Mouse (Mus musculus) megakaryocyte, embryonic 14.5 days (primary cell): ENCODE results near the gene Nxpe4. TPM values are rescaled to one million over a fixed set of nuclear protein-coding genes. Genes with fewer than 3 reads are reported as not detected.

ENCODE experiments used
- H3K27me3 ChIP-seq: replicated peaks from 2 replicates; pipeline ENCODE3; 2012; ENCODE audit warnings: inconsistent platforms
- H3K36me3 ChIP-seq: replicated peaks from 2 replicates; pipeline ENCODE3; 2012; ENCODE audit warnings: low read length, inconsistent platforms, mixed read lengths
- H3K4me1 ChIP-seq: 2 replicates; pipeline ENCODE4 v1.6.1; 2012; ENCODE audit warnings: inconsistent platforms
- H3K4me3 ChIP-seq: replicated peaks from 2 replicates; pipeline ENCODE3; 2012; ENCODE audit warnings: moderate library complexity, mild to moderate bottlenecking, inconsistent platforms
- H3K9me3 ChIP-seq: 2 replicates; pipeline ENCODE4 v1.6.1; 2012; ENCODE audit warnings: inconsistent platforms
- FLI1 ChIP-seq: IDR thresholded peaks from 2 replicates; pipeline ENCODE4 v1.6.1; 2012; ENCODE audit warnings: low read length, inconsistent platforms, mixed read lengths
- GATA1 ChIP-seq: IDR thresholded peaks from 3 replicates; pipeline ENCODE4 v1.6.1; 2012; ENCODE audit warnings: mixed read lengths, low read length, inconsistent platforms, borderline replicate concordance
- polyA plus RNA-seq: library from polyadenylated mRNA; stranded (reverse); fragments of >175 nt; gene quantifications from 2 replicates; pipeline ENCODE4 v1.2.3, GENCODE M21; 2012; ENCODE audit warnings: low replicate concordance; ENCODE audit not compliant: insufficient read depth

Gene Nxpe4
- polyA plus RNA-seq, 1 experiment, result 0.07 TPM

- Histone ChIP-seq H3K4me1 (peaks cover 30% of the 10 kb centered on the region), H3K27me3 (peaks cover 45% of the 10 kb centered on the region), H3K4me3 (no peak overlapping the region), H3K9me3 (no peaks in the 10 kb centered on the region), H3K36me3 (no peaks in the 10 kb centered on the region)
- TF ChIP-seq GATA1, result no peak
- no peak for TF ChIP-seq FLI1
Observed at GRCm38 (mm10) chr9:48257741-48258423, 96.1 kb downstream of the Nxpe4 start.

DNA sequence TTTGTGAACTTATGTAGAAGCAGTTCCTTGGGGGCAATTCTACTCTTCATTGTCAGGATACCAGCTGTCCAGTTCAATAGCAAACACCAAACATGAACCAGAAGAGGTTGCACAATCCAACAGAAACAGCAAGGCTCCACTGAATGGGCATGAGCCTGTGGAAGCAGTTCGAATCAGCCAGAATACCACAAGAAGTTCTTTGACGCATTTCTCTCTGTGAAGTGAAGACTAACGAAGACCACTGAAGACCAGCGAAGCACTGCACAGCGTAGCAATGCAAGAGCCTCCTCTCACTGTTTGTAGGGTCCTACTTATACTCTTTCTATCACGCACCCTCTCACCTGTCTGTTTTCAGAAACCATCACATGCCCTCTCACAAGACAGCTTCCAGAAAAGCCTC is 102.8 kb downstream of the Nxpe4 start:
- no peaks in the 10 kb centered on the region for H3K36me3 ChIP-seq
- peaks cover 49% of the 10 kb centered on the region for H3K4me1 ChIP-seq
- H3K9me3 ChIP-seq, result no peaks in the 10 kb centered on the region
- TF ChIP-seq GATA1 (no peak), FLI1 (no peak)
- no peak overlapping the region for H3K4me3 ChIP-seq
- peaks cover 23% of the 10 kb centered on the region for H3K27me3 ChIP-seq

DNA sequence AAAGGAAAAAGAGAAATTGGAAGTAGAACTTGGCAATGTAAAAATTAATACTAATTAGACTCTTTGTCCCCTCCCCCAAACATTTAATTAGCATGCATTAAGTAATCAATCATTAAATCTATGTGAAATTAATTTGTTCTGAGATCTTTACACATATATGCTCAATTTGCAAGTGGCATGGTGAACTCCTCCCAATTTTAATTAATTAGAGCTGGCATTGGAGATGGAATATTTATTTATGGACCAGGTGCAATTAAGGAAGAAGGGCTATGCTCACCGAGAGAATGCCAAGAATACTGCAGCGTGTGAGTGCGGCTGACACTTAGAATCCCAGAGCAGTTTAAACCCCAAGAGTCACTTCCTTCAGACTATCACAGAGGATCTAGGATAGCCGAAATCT is 103.7 kb downstream of the Nxpe4 start:
- no peak overlapping the region for H3K4me3 ChIP-seq
- peaks cover 20% of the 10 kb centered on the region for H3K27me3 ChIP-seq
- TF ChIP-seq FLI1 (no peak), GATA1 (no peak)
- no peaks in the 10 kb centered on the region for H3K36me3 ChIP-seq
- H3K9me3 ChIP-seq, result no peaks in the 10 kb centered on the region
- peaks cover 42% of the 10 kb centered on the region for H3K4me1 ChIP-seq

DNA sequence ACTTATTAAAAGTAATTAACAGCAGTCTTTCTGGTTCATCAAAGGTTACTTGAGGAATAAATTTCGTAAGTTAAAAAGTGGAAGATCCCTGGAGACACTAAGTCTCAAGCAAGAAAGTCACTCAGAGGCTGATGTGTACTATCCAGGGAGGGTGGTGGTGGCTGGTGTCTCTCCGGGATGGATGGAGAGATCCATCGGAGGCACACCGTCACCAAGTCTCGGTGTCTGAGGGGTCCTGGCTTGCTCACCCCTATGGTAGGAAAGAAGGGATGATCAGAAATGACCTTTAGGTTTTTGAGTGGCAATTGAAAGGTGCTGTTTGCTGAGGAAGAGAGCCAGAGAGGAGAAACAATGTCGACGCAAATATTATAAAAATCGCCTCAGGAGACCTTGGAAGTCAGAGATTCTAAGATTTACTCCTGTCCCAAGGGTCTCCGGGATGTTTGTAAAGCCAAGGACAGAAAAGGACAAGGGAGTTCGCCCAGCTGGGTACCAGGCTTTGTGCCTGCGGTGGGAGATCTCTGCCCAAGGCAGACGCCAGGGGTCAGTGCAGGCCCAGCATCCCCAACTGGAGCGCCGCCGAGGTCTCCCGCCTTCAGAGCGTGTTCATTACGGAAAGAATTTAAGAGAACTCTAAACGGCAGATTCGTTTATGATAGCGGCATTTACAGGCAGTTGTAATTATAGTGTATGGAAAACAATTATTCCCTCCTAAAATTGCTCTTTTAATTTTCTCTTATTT is 104.6 kb downstream of the Nxpe4 start:
- Histone ChIP-seq H3K4me1 (peaks cover 32% of the 10 kb centered on the region), H3K36me3 (no peaks in the 10 kb centered on the region), H3K27me3 (peaks cover 20% of the 10 kb centered on the region), H3K4me3 (peak overlapping the region; percentile 90), H3K9me3 (no peaks in the 10 kb centered on the region)
- TF ChIP-seq GATA1 (no peak), FLI1 (no peak)

GRCm38 (mm10) chr9:48267028-48267441 is 105.2 kb downstream of the Nxpe4 start:
- H3K36me3 ChIP-seq, result no peaks in the 10 kb centered on the region
- peak overlapping the region; percentile 90 for H3K4me3 ChIP-seq
- H3K27me3 ChIP-seq, result peaks cover 20% of the 10 kb centered on the region
- peaks cover 27% of the 10 kb centered on the region for H3K4me1 ChIP-seq
- no peak for TF ChIP-seq GATA1
- no peak for TF ChIP-seq FLI1
- peaks cover 2% of the 10 kb centered on the region for H3K9me3 ChIP-seq

- H3K36me3 ChIP-seq, result no peaks in the 10 kb centered on the region
- peaks cover 6% of the 10 kb centered on the region for H3K9me3 ChIP-seq
- no peak for TF ChIP-seq GATA1
- no peak for TF ChIP-seq FLI1
- peaks cover 20% of the 10 kb centered on the region for H3K4me1 ChIP-seq
- H3K27me3 ChIP-seq, result peaks cover 14% of the 10 kb centered on the region
- H3K4me3 ChIP-seq, result no peak overlapping the region
Observed at GRCm38 (mm10) chr9:48267960-48268359, 106.1 kb downstream of the Nxpe4 start.

DNA sequence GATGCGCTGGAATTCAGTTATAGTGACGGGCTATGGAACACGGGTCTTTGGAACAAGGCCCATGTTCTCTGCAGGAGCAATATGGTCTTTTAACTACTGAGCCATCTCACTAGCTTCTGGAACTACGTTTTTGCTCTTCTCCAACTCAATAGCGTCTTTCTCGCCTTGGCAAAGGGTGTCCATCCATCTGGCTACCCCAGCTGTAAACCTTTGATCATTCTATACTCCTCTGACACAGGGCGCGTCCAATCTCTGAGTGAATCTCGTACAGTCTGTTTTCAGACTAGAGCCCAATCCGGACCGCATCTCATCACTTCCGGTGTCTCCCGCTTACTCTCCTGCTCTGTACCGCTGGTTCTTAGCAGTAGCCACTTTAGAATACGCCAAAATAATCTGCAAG is 115.0 kb downstream of the Nxpe4 start:
- H3K4me1 ChIP-seq, result no peaks in the 10 kb centered on the region
- H3K4me3 ChIP-seq, result no peak overlapping the region
- peaks cover 26% of the 10 kb centered on the region for H3K27me3 ChIP-seq
- TF ChIP-seq FLI1 (no peak), GATA1 (no peak)
- H3K9me3 ChIP-seq, result peaks cover 10% of the 10 kb centered on the region
- no peaks in the 10 kb centered on the region for H3K36me3 ChIP-seq

DNA sequence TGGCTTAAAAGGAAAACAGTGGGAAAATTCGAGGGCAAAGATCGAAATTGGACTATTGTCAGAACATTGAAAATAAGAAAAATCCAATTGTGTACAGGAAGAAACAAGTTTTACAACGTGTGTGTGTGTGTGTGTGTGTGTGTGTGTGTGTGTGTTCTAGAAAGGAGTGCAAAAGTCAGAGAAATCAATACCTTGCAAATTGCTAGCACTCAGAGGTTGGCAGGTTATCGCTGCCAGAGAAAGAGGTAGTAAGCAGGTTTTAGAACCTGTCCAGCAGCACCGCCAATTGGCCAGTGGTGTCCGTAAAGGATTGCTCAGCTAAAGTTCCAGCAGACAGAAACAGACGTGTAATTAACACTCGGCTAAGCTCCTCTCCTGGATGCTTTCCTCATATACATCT is 122.4 kb downstream of the Nxpe4 start:
- no peak for TF ChIP-seq FLI1
- TF ChIP-seq GATA1, result no peak
- H3K36me3 ChIP-seq, result no peaks in the 10 kb centered on the region
- H3K4me3 ChIP-seq, result no peak overlapping the region
- no peaks in the 10 kb centered on the region; the same call in 1 of the 2 replicates for H3K4me1 ChIP-seq
- peaks cover 17% of the 10 kb centered on the region for H3K27me3 ChIP-seq
- no peaks in the 10 kb centered on the region for H3K9me3 ChIP-seq

- Histone ChIP-seq H3K4me3 (no peak overlapping the region), H3K36me3 (no peaks in the 10 kb centered on the region), H3K9me3 (no peaks in the 10 kb centered on the region), H3K4me1 (peaks cover 19% of the 10 kb centered on the region), H3K27me3 (no peaks in the 10 kb centered on the region)
- TF ChIP-seq GATA1 (no peak), FLI1 (no peak)
Observed at GRCm38 (mm10) chr9:48290281-48290680, 128.5 kb downstream of the Nxpe4 start.

DNA sequence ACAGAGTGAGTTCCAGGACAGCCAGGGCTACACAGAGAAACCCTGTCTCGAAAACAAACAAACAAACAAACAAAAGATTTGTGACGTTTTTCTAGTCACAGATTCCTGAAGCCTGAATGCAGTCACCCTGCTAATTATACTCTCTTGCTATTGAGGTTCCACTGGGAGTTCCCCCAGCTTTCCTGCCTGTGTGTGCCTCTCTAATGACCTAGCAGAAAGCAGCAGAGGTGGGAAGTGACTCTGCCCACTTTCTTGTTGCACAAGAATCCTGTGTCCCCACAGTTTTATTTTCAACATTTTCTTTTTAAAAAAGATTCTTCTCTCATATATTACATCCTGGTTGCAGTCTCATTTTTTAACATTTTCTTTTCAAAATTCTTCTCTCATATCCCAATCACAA is 132.9 kb downstream of the Nxpe4 start:
- no peaks in the 10 kb centered on the region for H3K9me3 ChIP-seq
- TF ChIP-seq FLI1 (no peak), GATA1 (no peak)

More for the DNA sequence above, 132.9 kb downstream of the Nxpe4 start:
- peaks cover 5% of the 10 kb centered on the region for H3K27me3 ChIP-seq
- peaks cover 27% of the 10 kb centered on the region for H3K4me1 ChIP-seq
- no peaks in the 10 kb centered on the region for H3K36me3 ChIP-seq
- no peak overlapping the region for H3K4me3 ChIP-seq
